Mouse (Mus musculus) mouse embryonic stem cell (cell line): ENCODE results near the gene Sf3a2.
"Not testable (repeated sequence)": the region's sequence is repeated elsewhere in the genome, so short reads cannot be mapped to it uniquely, and the experiment has no call there.

Source experiments
- in situ Hi-C, 2 experiments: fragments of 300-500 bp; cut with MboI; formaldehyde crosslinking; loops; 1 replicate in 1 of 2; 3 replicates in 1 of 2; pipeline ENCODE4 v1.14.3; 2019 to 2020; ENCODE audit warnings: low sequenced_read_pairs in 2 of 2, low pct_unique_long_range_greater_than_20kb in 1 of 2, mixed read lengths in 1 of 2; ENCODE audit not compliant: unreplicated experiment in 1 of 2

Gene Sf3a2

GRCm38 (mm10) chr10:80816303-80816702, 18.3 kb downstream of the Sf3a2 start:
- in situ Hi-C loops: not testable (repeated sequence)

- in situ Hi-C loops: no loop called here
These were observed 19.2 kb downstream of the Sf3a2 start for GRCm38 (mm10) chr10:80817164-80817563.

- in situ Hi-C loops: not testable (repeated sequence)
These were observed 20.0 kb downstream of the Sf3a2 start for GRCm38 (mm10) chr10:80817955-80818354.

GRCm38 (mm10) chr10:80818599-80819281, 20.7 kb downstream of the Sf3a2 start:
- in situ Hi-C loops: no loop called here

- in situ Hi-C loops: no loop called here
These were observed 21.4 kb downstream of the Sf3a2 start for GRCm38 (mm10) chr10:80819406-80819805.

GRCm38 (mm10) chr10:80821991-80822390, 24.0 kb downstream of the Sf3a2 start:
- in situ Hi-C loops: loop anchor here (5.0 to 10.0 kb wide), 3 partner anchors 55 to 175 kb away; no protein-coding TSS in a partner anchor

GRCm38 (mm10) chr10:80822528-80822927, 24.5 kb downstream of the Sf3a2 start:
- in situ Hi-C loops: loop anchor here (5.0 to 10.0 kb wide), 3 partner anchors 55 to 175 kb away; no protein-coding TSS in a partner anchor

- in situ Hi-C loops: loop anchor here (5.0 to 10.0 kb wide), 3 partner anchors 54 to 174 kb away; no protein-coding TSS in a partner anchor
These were observed 25.3 kb downstream of the Sf3a2 start for GRCm38 (mm10) chr10:80823316-80823715.

GRCm38 (mm10) chr10:80823847-80824643, 26.0 kb downstream of the Sf3a2 start:
- in situ Hi-C loops: loop anchor here (5.0 to 10.0 kb wide), 3 partner anchors 53 to 173 kb away; no protein-coding TSS in a partner anchor

GRCm38 (mm10) chr10:80824827-80825226, 26.8 kb downstream of the Sf3a2 start:
- in situ Hi-C loops: loop anchor here (5.0 to 10.0 kb wide), 3 partner anchors 52 to 172 kb away; no protein-coding TSS in a partner anchor

- in situ Hi-C loops: loop anchor here in 1 of 2 experiments (10.0 kb wide), 1 partner anchor 168 kb away; no protein-coding TSS in a partner anchor
These were observed 28.4 kb downstream of the Sf3a2 start, which contains the start of gene Oaz1 for GRCm38 (mm10) chr10:80826151-80827062. TSS of gene Oaz1 (plus strand) at chr10:80826656.

GRCm38 (mm10) chr10:80827063-80827869, 29.3 kb downstream of the Sf3a2 start:
- in situ Hi-C loops: loop anchor here in 1 of 2 experiments (10.0 kb wide), 1 partner anchor 168 kb away; no protein-coding TSS in a partner anchor

- in situ Hi-C loops: loop anchor here in 1 of 2 experiments (10.0 kb wide), 1 partner anchor 167 kb away; no protein-coding TSS in a partner anchor
These were observed 29.9 kb downstream of the Sf3a2 start for GRCm38 (mm10) chr10:80827870-80828420.

GRCm38 (mm10) chr10:80828587-80828986, 30.6 kb downstream of the Sf3a2 start:
- in situ Hi-C loops: loop anchor here in 1 of 2 experiments (10.0 kb wide), 1 partner anchor 166 kb away; no protein-coding TSS in a partner anchor

GRCm38 (mm10) chr10:80829359-80830278, 31.6 kb downstream of the Sf3a2 start:
- in situ Hi-C loops: loop anchor here in 1 of 2 experiments (10.0 kb wide), 1 partner anchor 165 kb away; no protein-coding TSS in a partner anchor

- in situ Hi-C loops: no loop called here
These were observed 33.1 kb downstream of the Sf3a2 start for GRCm38 (mm10) chr10:80831136-80831535.
